Mouse (Mus musculus) forebrain, embryonic 11.5 days (tissue): ENCODE results near the gene Vmn2r37. TPM values are rescaled to one million over a fixed set of nuclear protein-coding genes. Genes with fewer than 3 reads are reported as not detected.
"Not testable (repeated sequence)": the region's sequence is repeated elsewhere in the genome, so short reads cannot be mapped to it uniquely, and the experiment has no call there.

Source experiments
- ATAC-seq: fragments of 200-750 bp; cut with Nextera tagmentation; replicated peaks from 2 replicates; pipeline ENCODE4 v1.8.0; 2017; ENCODE audit warnings: moderate TSS enrichment; ENCODE audit not compliant: low FRiP score
- DNase-seq: peaks from one replicate; pipeline ENCODE4 v3.0.0-alpha.2; 2017; ENCODE audit warnings: low spot score
- H3K27ac ChIP-seq: fragments of 300-500 bp; sonication (generic); 2 replicates; pipeline ENCODE4 v1.5.1; 2014; ENCODE audit warnings: low read depth, low read length
- H3K27me3 ChIP-seq: fragments of 300-500 bp; sonication (generic); 2 replicates; pipeline ENCODE4 v1.6.1; 2014; ENCODE audit warnings: mild to moderate bottlenecking, low read length, mixed read lengths; ENCODE audit not compliant: control insufficient read depth, insufficient read depth
- H3K36me3 ChIP-seq: fragments of 300-500 bp; sonication (generic); 2 replicates; pipeline ENCODE4 v1.6.1; 2014; ENCODE audit warnings: mild to moderate bottlenecking, low read length, moderate library complexity, mixed read lengths; ENCODE audit not compliant: control insufficient read depth, insufficient read depth
- H3K4me1 ChIP-seq: fragments of 300-500 bp; sonication (generic); replicated peaks from 2 replicates; pipeline ENCODE4 v1.6.1; 2014; ENCODE audit warnings: low read length, mixed read lengths; ENCODE audit not compliant: control insufficient read depth, insufficient read depth
- H3K4me2 ChIP-seq: fragments of 300-500 bp; sonication (generic); 2 replicates; pipeline ENCODE4 v1.6.1; 2014; ENCODE audit warnings: low read depth, mild to moderate bottlenecking, low read length, moderate library complexity, mixed read lengths; ENCODE audit not compliant: severe bottlenecking
- H3K4me3 ChIP-seq: fragments of 300-500 bp; sonication (generic); 2 replicates; pipeline ENCODE4 v1.5.1; 2014; ENCODE audit warnings: low read depth, low read length
- H3K9ac ChIP-seq: fragments of 300-500 bp; sonication (generic); 2 replicates; pipeline ENCODE4 v1.6.1; 2014; ENCODE audit warnings: low read length
- H3K9me3 ChIP-seq: fragments of 300-500 bp; sonication (generic); 2 replicates; pipeline ENCODE4 v1.6.1; 2016; ENCODE audit warnings: low read length, mixed read lengths; ENCODE audit not compliant: control insufficient read depth
- WGBS: fragments of 180-500 bp; shearing (Covaris S2); extraction: QIAGEN DNeasy Blood & Tissue Kit; methylation state at CpG from one replicate; pipeline ENCODE4 v1.1.7; 2014; 5-methylcytosine and 5-hydroxymethylcytosine counted together
- polyA plus RNA-seq: library from polyadenylated mRNA; unstranded; fragments of >200 nt; fragmentation: Nextera tagmentation; extraction: Ambion mirVana; gene quantifications from 2 replicates; pipeline ENCODE4 v1.2.1, GENCODE M21; 2014

Gene Vmn2r37
- not detected in 2 replicates for polyA plus RNA-seq

GRCm38 (mm10) chr7:9223553-9223952 lies at the start of gene Vmn2r37:
Gene Vmn2r37 (minus strand): TSS chr7:9223653.
- not testable (repeated sequence) for H3K9ac ChIP-seq, H3K4me1 ChIP-seq, ATAC-seq, H3K36me3 ChIP-seq, H3K4me3 ChIP-seq, H3K27ac ChIP-seq, H3K27me3 ChIP-seq, H3K4me2 ChIP-seq, H3K9me3 ChIP-seq, DNase-seq
- WGBS: 50% methylated on average over 1 of the region's 2 CpGs

Other genes starting within 250 kb of the Vmn2r37 start
- not detected in 2 replicates for gene Vmn2r39, start 192.9 kb downstream of the Vmn2r37 start, polyA plus RNA-seq
- gene Vmn2r38, start 125.8 kb downstream of the Vmn2r37 start, polyA plus RNA-seq: not detected in 2 replicates